Comparison of ENCODE assay signal across 8 mouse cellular contexts in genomic region chr15:79892213-79892541, GRCm38 (mm10). TPM values are rescaled to one million over a fixed set of nuclear protein-coding genes. Genes with fewer than 3 reads are reported as not detected.
DNase-seq lines count a peak whose midpoint lies in the region; ATAC-seq and TF ChIP-seq lines count a peak whose summit lies in the region.

No protein-coding gene starts in this region.

- no peaks in the 10 kb centered on the region for H3K9me3 ChIP-seq in intestine, postnatal 0 days (ENCODE audit: control insufficient read depth)
- no peaks in the 10 kb centered on the region for H3K9me3 ChIP-seq in neural tube, embryonic 12.5 days

- no peaks in the 10 kb centered on the region for H3K36me3 ChIP-seq in intestine, postnatal 0 days (ENCODE audit: control insufficient read depth, insufficient read depth)
- no peaks in the 10 kb centered on the region for H3K36me3 ChIP-seq in neural tube, embryonic 12.5 days

- WGBS in intestine, postnatal 0 days, result 5% methylated on average over 12 of the region's 12 CpGs
- WGBS in neural tube, embryonic 12.5 days, result under 1% methylated on average over 12 of the region's 12 CpGs

- TF ChIP-seq CTCF in intestine, postnatal 0 days (IDR thresholded peaks at IDR 0.05; ENCODE audit: low read depth), result no peak

- peak overlapping the region; percentile 43 for H3K9ac ChIP-seq in intestine, postnatal 0 days (ENCODE audit: low read depth, low read length)
- H3K9ac ChIP-seq in neural tube, embryonic 12.5 days, result 0 out of 2 replicates have a peak overlapping the region, but pooled peaks have one; percentile 14

- no peaks in the 10 kb centered on the region for H3K27me3 ChIP-seq in intestine, postnatal 0 days (replicated peaks; ENCODE audit: control insufficient read depth, insufficient read depth, low read length)
- H3K27me3 ChIP-seq in neural tube, embryonic 12.5 days (replicated peaks), result peaks cover 7% of the 10 kb centered on the region; the same call in 1 of the 2 replicates

- peak overlapping the region; percentile 79 for H3K4me2 ChIP-seq in intestine, postnatal 0 days (replicated peaks; ENCODE audit: low read depth)
- peak overlapping the region; percentile 57 for H3K4me2 ChIP-seq in neural tube, embryonic 12.5 days (replicated peaks)

- peak overlapping the region; percentile 47 for H3K4me3 ChIP-seq in intestine, postnatal 0 days (ENCODE audit: low read depth, low read length)
- peak overlapping the region; percentile 28 for H3K4me3 ChIP-seq in neural tube, embryonic 12.5 days

- H3K4me1 ChIP-seq in intestine, postnatal 0 days (replicated peaks; ENCODE audit: control insufficient read depth, insufficient read depth, low read length), result no peaks in the 10 kb centered on the region; the same call in 1 of the 2 replicates
- peaks cover 3% of the 10 kb centered on the region for H3K4me1 ChIP-seq in neural tube, embryonic 12.5 days

- peak; percentile 55 for ATAC-seq in intestine, postnatal 0 days
- ATAC-seq in neural tube, embryonic 12.5 days (ENCODE audit: low FRiP score, low read depth), result no peak

- peak; percentile 61 to 68 for DNase-seq in right cerebral cortex, postnatal 10 days (ENCODE audit: low spot score in 2 of 2)
- no peak for DNase-seq in right cerebral cortex, postnatal 36 days (ENCODE audit: low spot score in 2 of 2)
- DNase-seq in embryo, embryonic 11 days, result peak; percentile 58
- peak; percentile 83 to 93 for DNase-seq in heart, adult 18-20 months
- DNase-seq in lung, adult 18-20 months, result peak; percentile 90 to 92
- peak; percentile 71 for DNase-seq in thymus, postnatal 14 days

- peak overlapping the region; percentile 58; the same call in 1 of the 2 replicates for H3K27ac ChIP-seq in intestine, postnatal 0 days (ENCODE audit: low read depth, low read length)
- no peak overlapping the region for H3K27ac ChIP-seq in neural tube, embryonic 12.5 days

RNA-seq across cellular contexts. Expression of gene Apobec3, which starts 0.7 kb away (rescaled TPM):
- total RNA-seq in heart, adult 18-20 months (2021), result 10 to 100 TPM in 1 of 2 experiments, 1 to 10 TPM in 1; 6.8 to 10.6 TPM
- 5.1 and 6.4 TPM in 2 replicates for polyA plus RNA-seq in intestine, postnatal 0 days (2015; fragmentation: Nextera tagmentation; extraction: Ambion mirVana)
- polyA plus RNA-seq in neural tube, embryonic 12.5 days (2016; fragmentation: Nextera tagmentation; extraction: Ambion mirVana), result 5.5 and 5.8 TPM in 2 replicates

RNA-seq across cellular contexts. Expression of gene Cbx6, which starts 57.7 kb away (rescaled TPM):
- 10 to 100 TPM; 17.2 to 18.2 TPM for total RNA-seq in heart, adult 18-20 months (2021)
- polyA plus RNA-seq in intestine, postnatal 0 days (2015; fragmentation: Nextera tagmentation; extraction: Ambion mirVana), result 13.8 and 15.7 TPM in 2 replicates
- 32.8 and 36.6 TPM in 2 replicates for polyA plus RNA-seq in neural tube, embryonic 12.5 days (2016; fragmentation: Nextera tagmentation; extraction: Ambion mirVana)

RNA-seq across cellular contexts. Expression of gene Npcd, which starts 58.1 kb away (rescaled TPM):
- 1 to 10 TPM in 1 of 2 experiments, not detected in 1; 1.0 TPM for total RNA-seq in heart, adult 18-20 months (2021)
- 0.61 TPM in 1 of 2 replicates, not detected in the other for polyA plus RNA-seq in intestine, postnatal 0 days (2015; fragmentation: Nextera tagmentation; extraction: Ambion mirVana)
- 0.31 and 1.0 TPM in 2 replicates for polyA plus RNA-seq in neural tube, embryonic 12.5 days (2016; fragmentation: Nextera tagmentation; extraction: Ambion mirVana)

Comparison
In these comparisons a context has a peak if more than half of its experiments do, and no peak if none do; other contexts are left out.
1. DNase-seq: peak in right cerebral cortex, postnatal 10 days (2 of 2), embryo, embryonic 11 days (single experiment), heart, adult 18-20 months (2 of 2), lung, adult 18-20 months (2 of 2) and thymus, postnatal 14 days (single experiment); none in right cerebral cortex, postnatal 36 days (0 of 2).